Mouse (Mus musculus) olfactory bulb, adult 2 months (tissue): ENCODE results near the gene Gm11034.

ENCODE experiments used
- CTCF ChIP-seq: fragments of 200-500 bp; IDR thresholded peaks from 2 replicates; pipeline ENCODE4 v1.5.1; 2012; ENCODE audit warnings: low read depth, mild to moderate bottlenecking, low read length, moderate library complexity; ENCODE audit not compliant: insufficient read depth
- POLR2A ChIP-seq: fragments of 200-500 bp; IDR thresholded peaks from 2 replicates; pipeline ENCODE4 v1.6.1; 2012; ENCODE audit warnings: mild to moderate bottlenecking, low read depth, low read length, moderate library complexity; ENCODE audit not compliant: insufficient read depth

- TF ChIP-seq CTCF (no peak), POLR2A (no peak)
These were observed 21.4 kb downstream of the Gm11034 start for GRCm38 (mm10) chr8:72192065-72192464.
